Mouse (Mus musculus): ENCODE measurements around the gene Pip4k2a.

Gene Pip4k2a

DNA sequence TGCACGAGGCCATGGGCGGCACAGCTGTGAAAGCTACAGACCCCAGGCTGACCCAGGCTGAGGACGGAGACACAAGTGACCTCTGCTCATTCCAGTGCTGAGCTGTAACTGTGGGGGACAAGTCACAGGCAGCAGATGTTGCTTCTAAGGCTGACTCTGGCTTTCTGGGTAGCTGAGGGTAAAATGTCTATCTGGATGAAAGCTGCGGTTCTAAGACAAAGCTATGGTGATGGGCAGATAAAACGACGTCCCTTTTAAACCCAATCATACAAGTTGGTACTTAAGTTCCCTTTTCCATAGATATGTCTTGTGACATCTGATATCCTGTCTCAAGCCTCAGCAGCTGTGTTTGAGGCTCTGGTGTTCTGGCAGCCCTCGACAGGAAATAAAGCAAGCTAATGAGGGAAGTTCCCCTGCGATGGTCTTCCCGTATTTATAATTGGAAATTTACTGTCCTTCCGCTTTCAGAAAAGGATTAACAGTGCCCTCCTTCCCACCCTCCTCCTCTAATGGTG lies 100.1 kb downstream of the Pip4k2a start:
- no peak for DNase-seq (ENCODE audit: low spot score in 2 of 2)

DNA sequence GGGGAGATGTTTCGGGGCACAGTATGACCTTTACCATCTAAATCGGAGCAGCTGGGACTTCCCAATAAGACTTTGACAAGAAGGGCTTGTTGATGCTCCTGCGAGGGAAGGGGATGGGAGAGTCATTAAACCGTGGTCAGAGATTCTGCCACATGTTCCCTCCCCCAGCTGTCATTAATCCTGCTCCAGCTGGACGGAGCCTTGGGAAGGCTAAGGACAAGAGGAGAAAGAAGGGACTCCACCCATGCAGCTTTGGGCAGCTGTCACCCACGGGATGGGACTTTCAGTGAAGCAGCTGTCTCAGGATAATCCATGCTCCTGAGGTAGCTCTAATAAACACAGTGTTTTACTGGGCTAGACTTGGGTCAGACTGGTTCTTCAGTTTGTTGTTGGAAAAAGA lies 101.9 kb downstream of the Pip4k2a start:
- DNase-seq (ENCODE audit: low spot score in 2 of 2), result no peak

DNA sequence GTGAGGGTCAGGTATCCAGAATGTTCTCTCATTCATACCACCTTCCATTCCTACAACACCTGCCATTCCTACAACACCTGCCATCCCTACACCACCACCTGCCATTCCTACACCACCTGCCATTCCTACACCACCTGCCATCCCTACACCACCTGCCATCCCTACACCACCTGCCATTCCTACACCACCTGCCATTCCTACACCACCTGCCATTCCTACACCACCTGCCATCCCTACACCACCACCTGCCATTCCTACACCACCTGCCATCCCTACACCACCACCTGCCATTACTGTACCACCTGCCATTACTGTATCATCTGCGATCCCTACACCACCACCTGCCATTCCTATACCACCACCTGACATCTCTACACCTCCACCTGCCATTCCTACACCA lies 104.6 kb downstream of the Pip4k2a start:
- DNase-seq (ENCODE audit: low spot score in 2 of 2), result peak in 1 of 2 experiments; percentile 22

DNA sequence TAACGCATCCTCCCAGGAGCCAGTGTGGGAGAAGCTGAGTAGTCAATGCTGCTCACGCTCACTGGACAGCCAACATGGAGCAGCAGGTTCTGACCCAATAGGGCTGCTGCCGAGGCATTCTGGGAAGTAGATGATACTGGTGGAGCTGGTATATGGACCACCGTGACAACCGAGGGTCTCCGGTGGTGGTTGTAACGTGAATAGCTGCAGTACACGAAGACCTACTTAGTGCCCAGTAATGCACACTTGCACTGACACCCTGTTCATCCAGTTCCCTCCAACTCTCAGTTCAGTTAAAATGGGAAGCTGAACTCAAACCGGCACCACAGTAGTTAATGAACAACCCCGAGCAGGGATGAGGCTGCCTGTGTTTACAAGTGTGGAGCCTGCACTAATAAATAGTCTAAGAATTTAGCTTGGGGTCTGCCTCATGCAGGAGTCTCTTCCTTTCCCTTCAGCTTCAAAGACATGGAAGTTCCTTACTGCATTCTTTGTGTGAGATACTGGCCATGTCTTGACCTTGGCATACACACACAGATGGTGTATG lies 105.9 kb downstream of the Pip4k2a start:
- DNase-seq (ENCODE audit: low spot score in 2 of 2), result peak in 1 of 2 experiments; percentile 56

DNA sequence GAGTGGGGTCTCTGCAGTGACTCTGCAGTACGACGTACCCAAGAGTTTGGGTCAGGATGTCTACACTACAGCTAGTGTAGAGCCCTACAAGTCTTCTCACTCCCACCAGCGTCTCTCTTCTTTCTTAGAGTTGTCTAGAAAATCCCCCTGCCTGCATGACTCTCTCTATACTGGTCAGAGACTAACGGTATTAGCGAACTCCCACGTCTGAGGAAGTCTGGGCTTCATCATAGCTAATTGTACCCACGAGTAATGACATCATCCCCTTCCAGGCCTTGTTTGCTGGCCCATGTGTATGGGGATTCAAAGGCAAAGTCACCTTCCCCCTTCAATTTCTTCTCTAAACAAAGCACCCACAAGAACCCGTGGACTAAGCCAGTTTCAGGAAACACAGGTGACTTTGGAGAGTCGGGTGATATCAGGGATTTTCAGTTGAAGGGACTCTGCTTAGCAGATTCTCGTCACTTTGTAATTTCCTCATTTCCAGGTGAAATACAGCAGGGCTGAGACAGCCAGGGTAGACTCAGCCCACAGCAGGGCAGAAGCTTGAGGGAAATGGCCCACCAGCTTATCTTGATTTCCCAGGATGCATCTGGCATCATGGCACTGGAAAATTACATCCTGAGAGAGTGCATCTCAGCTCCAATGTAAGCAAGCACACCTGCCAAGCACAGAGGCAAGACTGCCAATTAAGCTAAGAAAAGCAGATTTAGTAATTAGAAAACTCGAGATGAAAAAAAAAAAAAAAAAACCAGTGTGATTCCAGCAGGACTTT lies 107.5 kb downstream of the Pip4k2a start:
- peak in 1 of 2 experiments; percentile 20 for DNase-seq (ENCODE audit: low spot score in 2 of 2)

DNA sequence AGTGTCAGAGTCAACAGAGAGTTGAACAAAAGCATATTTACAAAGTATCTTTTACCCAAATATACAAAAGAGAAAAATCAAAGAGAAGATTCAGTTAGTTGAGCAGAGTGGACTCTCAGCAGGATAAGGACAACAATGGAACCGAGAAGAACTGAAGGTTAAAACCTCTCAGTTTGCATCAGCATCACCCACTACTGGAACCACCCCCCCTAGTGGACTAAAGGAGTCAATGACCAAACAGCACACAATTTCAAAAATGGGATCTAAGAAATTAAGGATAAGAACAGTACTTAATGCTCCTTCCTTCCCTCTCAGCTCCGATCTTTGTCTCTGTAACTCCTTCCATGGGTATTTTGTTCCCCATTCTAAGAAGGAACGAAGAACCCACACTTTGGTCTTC lies 113.6 kb downstream of the Pip4k2a start:
- DNase-seq (ENCODE audit: low spot score in 2 of 2), result peak in 1 of 2 experiments; percentile 25

DNA sequence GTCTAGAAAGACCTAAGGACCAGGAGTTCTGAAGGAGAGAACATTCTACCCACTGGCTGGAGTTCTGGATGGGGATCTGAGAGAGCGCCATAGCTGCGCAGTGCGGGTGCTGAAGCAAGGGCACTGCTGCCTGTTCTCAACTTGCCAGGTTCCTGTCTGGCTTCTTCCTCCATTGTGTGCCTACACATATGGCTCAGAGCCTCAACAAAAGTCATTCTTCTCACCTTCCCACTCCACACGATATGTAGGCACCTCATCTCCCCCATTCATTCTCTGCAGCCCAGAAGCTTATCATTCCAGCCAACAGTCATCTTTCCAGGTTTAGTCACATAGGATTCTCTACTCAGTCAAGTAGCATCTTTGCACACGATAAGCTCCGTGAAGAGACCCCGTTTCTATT lies 123.3 kb downstream of the Pip4k2a start:
- DNase-seq (ENCODE audit: low spot score in 2 of 2), result peak in 1 of 2 experiments; percentile 44

DNA sequence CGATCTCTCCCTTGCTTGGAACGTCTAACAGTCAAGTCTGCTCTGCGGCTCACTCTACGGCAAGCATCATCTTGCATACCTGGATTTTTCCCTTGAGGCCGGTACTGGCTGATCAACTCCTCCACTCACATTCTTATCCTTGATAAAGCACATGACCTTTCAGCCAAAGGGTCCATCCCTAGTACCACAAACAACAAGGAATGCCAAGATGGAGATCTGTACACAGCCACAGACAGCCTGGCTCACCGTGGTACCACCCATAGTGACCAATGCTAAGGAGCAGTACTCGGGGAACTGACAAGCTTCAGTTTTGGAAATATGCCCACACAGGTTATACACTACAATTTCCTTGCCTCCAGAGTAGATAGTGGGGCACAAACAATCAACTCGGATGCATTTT lies 123.9 kb downstream of the Pip4k2a start:
- DNase-seq (ENCODE audit: low spot score in 2 of 2), result peak in 1 of 2 experiments; percentile 9

DNA sequence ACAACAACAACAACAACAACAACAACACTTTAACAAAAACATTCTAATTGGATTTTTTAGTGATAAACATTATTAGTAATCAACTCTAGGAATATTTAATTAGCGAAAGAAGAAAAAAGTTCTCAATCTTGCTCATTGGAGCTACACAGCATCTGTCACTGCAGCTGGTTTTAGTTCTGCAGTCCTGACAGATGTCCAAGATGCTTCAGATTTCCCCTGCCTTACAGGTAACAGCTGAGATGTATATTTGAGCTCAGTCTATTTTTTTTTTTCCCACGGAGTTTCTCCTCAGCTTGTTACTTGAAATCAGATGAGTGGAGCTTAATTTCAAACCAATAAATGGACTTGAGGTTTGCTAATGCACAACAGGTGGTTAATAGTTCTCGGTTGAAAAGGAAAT lies 124.5 kb downstream of the Pip4k2a start:
- DNase-seq (ENCODE audit: low spot score in 2 of 2), result no peak

DNA sequence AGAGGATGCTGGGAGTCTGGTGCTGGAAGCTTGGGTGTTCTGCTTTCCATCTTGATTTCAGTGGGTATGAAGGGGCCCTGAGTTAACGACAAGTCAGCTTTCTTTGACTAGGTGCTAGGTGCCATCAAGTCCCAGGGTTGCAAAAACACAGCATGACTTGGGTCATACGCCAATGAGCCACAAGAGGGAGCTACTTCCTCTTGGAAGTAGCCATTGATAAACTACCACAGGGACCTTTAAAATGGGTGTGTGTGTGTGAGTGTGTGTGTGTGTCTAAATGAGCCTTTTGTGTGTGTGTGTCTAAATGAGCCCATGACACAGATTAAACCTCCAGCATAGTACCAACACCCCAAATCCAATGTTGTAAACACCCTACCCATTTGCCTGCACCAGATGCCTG lies 125.1 kb downstream of the Pip4k2a start:
- DNase-seq (ENCODE audit: low spot score in 2 of 2), result peak in 1 of 2 experiments; percentile 72

DNA sequence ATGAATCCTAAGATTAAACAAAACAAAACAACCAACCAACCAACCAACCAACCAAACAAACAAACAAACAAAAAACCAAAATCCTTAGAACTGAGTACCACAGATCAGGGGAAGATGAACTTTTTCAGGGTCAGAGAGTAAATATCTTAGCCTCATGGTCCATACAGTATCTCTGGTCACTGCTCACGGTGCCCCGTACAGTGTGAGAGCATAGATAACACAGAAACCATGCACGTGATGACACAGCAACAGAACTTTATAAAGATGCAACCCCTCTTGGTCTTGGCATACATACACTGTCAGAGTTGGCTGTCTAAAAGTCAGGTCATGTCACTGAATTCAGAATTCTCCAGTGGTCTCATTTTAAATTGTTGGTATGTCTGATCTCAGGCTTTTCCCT lies 126.8 kb downstream of the Pip4k2a start:
- DNase-seq (ENCODE audit: low spot score in 2 of 2), result no peak

DNA sequence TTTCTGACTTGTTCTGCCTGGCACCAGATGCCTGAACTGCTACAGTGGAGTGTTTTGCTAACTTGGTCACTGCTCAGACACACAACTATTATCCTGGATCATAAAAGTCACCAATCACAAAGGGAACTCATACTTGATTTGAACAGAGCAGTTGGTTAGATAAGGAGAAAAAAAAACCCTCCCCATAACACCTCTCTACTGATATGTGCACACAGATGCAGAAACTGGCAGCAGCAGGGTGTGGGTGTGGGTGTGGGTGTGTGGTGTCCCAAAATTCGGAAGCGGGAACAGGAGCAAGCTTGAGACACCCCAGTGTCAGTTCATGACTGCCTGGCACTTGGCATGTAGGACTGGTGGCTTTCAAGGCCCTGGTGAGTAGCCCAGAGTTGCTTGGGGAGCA lies 130.9 kb downstream of the Pip4k2a start:
- peak in 1 of 2 experiments; percentile 26 for DNase-seq (ENCODE audit: low spot score in 2 of 2)

DNA sequence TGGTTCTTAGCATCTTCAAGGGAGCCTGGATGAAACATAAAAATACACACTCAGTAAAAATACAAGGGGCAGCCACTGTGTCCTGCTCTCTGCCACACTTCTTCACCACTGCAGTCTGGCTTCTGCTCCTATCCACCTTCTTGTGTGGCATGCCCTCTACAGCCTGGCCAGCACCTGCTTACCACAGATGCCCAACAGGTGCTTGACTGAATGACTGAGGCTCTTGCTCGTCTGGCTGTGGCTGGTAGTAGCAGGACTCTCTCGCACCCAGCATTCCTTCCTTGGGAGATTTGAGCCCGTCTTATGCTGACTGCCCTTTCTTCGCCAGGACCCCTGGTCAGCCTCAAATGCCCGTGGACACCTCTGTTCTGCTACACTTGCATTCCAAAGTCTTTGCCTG lies 133.2 kb downstream of the Pip4k2a start:
- peak in 1 of 2 experiments; percentile 44 for DNase-seq (ENCODE audit: low spot score in 2 of 2)

DNA sequence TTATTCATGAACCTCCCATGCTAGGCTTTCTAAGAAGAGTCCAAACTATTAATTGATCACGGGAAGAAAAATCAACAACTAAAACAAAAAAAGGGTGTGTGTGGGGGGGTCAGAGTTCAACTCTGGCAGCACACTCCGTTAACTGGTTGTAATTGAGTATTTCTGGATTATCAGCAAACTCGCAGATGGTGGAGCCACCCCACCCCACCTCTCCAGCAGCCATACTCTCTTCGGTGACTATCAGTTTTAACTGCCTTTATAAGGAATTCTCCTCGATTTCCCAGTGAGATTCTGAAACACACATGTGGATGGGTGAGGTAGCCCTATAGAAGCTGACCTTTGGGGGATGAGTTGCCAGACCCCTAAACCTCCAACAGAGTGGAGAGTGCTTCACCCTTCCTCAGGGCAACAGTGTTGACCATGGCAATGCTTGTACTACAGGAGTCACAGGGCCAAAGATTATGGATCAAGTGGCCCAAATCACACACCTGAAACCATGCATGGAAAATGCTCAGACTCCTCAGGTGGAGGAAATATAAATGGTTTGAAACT lies 136.2 kb downstream of the Pip4k2a start:
- peak in 1 of 2 experiments; percentile 22 for DNase-seq (ENCODE audit: low spot score in 2 of 2)

DNA sequence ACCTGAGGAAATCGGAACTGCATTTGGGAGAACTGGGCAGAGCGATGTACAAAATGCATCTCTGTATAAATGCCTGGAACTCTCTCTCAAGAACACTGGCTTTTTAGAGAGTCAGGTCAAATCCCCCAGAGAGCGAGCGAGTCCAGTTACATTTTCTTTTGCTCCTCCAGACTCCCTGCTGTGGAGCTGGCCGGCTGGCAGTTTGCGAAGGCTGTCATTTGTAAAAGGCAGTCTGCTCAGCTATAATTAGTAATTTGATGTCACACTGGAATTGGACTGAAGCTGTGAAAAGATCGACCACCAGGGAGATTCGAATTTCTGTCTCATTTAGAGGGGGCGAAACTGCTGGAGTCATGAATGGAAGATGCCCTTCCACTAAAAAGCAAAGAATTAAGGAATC lies 137.2 kb downstream of the Pip4k2a start:
- DNase-seq (ENCODE audit: low spot score in 2 of 2), result peak in 1 of 2 experiments; percentile 46

DNA sequence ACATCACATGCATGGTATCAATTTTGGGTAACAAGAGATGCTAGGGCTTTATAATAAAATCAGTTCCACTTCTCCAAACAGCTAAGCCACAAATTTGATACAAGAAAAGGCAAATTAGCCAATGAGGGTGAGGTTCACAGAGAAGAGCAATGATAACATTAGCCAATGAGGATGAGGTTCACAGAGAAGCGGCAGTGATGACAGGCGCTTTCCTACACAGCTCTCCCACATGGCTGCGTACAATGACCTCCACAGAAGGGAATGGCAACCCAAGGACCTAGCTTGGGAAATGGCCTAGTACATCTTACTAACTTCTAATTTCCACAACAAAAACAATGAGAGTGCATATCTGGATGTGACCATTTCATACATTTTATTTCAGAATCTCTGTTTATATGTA lies 140.0 kb downstream of the Pip4k2a start:
- DNase-seq (ENCODE audit: low spot score in 2 of 2), result peak in 1 of 2 experiments; percentile 28

DNA sequence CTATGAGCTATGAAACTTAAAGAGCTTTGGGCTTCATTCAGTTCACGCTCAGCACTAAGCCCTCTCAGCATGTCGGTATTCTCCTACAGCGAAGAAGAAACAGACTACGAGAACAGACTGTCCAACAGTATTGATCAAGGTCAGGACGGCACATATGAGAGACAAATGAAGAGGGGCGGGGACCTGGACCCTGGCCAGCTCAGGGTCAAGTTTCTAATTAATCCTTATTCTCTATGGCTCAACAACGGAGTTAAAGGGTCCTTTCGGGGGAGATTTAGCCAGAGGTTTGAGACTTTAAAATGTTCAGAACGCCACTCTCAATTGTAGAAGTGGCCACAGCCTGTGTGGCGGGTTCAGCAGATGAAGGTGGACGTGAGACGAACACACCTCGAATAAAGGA lies 141.5 kb downstream of the Pip4k2a start:
- DNase-seq (ENCODE audit: low spot score in 2 of 2), result peak in 1 of 2 experiments; percentile 43

DNA sequence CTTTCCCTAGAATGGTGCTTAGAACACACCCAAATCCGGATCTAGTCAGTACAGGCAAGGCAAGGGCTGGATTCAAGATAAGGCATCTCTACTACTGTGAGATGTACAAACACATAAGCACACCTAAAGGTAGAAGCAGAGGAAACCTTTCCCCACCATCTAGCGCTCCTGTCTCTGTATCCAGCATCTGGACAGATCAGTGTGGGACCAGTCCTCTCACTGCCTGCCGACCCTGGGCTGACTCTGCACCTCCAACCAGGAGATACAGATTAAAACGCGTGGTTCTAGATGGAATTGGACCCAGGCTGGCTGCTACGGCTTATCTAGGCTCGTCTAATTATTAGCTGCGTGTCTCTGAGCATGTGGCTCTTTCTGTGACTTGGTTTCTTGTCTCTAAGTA lies 142.7 kb downstream of the Pip4k2a start:
- DNase-seq (ENCODE audit: low spot score in 2 of 2), result no peak

DNA sequence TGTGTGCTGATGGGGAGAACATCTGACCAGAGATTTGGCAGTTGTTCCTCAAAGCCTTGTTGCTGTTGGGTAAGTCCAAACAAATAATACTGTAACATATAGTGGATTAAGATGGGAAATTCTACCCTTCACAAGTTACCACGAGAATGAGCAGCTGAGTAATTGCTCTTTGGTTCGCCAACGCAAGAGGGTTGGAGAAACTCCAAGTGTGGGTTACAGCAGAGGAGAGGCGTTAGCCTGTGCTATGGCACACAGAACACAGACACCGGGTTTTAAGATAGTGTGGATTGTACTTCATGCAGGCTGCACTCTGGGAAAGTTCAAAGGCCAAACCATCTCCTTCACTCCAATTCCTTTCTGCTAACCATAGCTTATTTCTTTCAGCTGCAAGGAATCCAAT lies 144.6 kb downstream of the Pip4k2a start:
- DNase-seq (ENCODE audit: low spot score in 2 of 2), result no peak

DNA sequence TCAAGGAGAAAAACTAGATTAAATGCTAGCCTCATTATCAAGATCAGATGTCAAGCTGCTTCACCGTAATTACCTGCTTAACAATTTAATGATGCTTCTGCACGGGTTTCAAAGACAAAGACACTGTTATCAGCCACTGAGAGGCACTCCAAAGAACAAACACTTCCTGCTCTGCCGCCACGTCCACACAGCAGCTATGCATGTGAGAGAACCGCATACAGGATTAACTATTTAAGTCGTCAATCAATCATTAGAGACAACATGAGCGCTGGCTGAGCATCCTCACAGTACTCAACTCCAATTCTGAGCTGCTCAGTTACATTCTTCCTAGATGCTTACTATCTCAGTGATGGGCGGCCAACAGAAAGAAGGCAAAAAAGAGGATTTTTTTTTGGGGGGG lies 147.3 kb downstream of the Pip4k2a start:
- DNase-seq (ENCODE audit: low spot score in 2 of 2), result no peak

DNA sequence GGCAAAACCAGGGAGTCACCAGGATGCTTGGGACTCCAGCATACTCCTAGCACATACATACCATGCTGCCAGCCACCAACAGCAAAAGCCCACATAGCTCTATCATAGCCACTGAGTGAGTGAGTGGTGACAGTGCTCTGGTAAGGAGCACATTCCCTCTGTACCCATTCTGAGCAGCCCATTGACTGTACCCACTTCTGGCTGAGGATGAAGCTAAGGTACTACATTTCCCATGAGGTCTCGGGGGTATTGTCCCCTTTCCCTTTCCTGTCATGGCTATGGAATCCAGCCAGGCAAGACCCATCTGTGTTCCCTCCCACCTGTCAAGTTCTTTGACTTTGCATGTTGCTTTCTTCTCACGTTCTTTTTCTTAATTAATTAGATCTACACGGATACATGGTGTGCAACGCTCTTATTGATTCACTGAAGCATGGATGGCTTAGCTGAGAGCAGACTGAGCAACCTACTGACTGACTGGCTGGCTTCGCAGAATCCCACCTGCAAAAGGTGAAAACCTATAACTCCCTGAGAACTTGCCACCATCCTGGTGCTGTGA lies 149.8 kb downstream of the Pip4k2a start:
- no peak for DNase-seq (ENCODE audit: low spot score in 2 of 2)

DNA sequence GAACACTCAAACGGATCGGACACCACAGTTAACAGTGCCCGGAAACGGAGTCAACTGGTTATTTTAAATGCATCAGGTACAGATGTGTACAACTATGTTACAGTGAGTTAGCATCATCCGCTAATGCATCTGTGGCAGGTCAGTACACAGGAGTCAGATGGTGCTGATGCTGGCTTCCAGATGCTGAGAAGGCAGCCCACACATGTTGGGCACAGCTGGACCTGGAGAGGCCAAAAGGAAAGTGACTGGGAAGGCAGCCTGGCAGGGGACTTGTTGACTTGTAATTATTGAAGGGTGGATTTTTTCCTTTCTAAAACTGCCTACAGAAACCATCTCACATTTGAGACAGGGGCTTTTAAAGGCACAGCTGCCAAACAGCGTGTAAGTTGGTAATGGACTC lies 155.4 kb downstream of the Pip4k2a start:
- DNase-seq (ENCODE audit: low spot score in 2 of 2), result no peak

DNA sequence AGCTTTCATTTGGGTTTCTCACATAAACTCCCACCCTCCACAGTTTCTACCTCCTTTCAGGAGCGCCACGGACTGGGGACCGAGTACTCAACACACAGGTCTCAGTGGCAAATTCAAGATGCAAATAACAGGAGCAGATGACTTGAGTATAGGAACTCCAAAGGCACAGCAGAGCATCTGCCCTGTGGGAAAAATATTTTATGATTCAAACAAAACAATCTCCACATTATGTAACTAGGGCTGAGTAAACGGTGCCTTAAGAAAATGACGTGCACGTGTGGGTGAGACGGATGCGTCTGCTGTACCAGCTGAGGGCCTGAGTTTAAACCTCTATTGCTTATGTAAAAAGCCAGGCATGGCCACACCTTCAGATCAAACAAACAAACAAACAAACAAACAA lies 156.9 kb downstream of the Pip4k2a start:
- no peak for DNase-seq (ENCODE audit: low spot score in 2 of 2)

All from urinary bladder, postnatal 4 days (tissue).